Mouse (Mus musculus) left cerebral cortex, adult 11 months (tissue): ENCODE results near the gene Ppp1r1b.
A peak's percentile ranks its signal among the peaks of the same experiment; 100 is the strongest.

Experiments
- DNase-seq: peaks from one replicate; pipeline ENCODE4 v3.0.0; 2022; ENCODE audit warnings: low spot score

The Ppp1r1b gene

GRCm38 (mm10) chr11:98328371-98329069 is 19.7 kb upstream of the Ppp1r1b start:
- DNase-seq: no peak

GRCm38 (mm10) chr11:98329081-98329959 is 18.9 kb upstream of the Ppp1r1b start, which contains the start of gene Neurod2:
Gene Neurod2, minus strand, starts transcription at chr11:98329648.
- DNase-seq: no peak

GRCm38 (mm10) chr11:98329960-98330744 is 18.1 kb upstream of the Ppp1r1b start:
- no peak for DNase-seq

GRCm38 (mm10) chr11:98330745-98331204 is 17.4 kb upstream of the Ppp1r1b start:
- DNase-seq: no peak

GRCm38 (mm10) chr11:98331401-98331800 is 16.8 kb upstream of the Ppp1r1b start:
- DNase-seq: no peak

GRCm38 (mm10) chr11:98332186-98332585 is 16.0 kb upstream of the Ppp1r1b start:
- DNase-seq: no peak

GRCm38 (mm10) chr11:98332841-98333240 is 15.4 kb upstream of the Ppp1r1b start:
- no peak for DNase-seq

GRCm38 (mm10) chr11:98333263-98333696 is 14.9 kb upstream of the Ppp1r1b start:
- DNase-seq: no peak

- DNase-seq: no peak
These were observed 14.0 kb upstream of the Ppp1r1b start for GRCm38 (mm10) chr11:98333981-98334741.

GRCm38 (mm10) chr11:98335250-98335649 is 13.0 kb upstream of the Ppp1r1b start:
- no peak for DNase-seq

GRCm38 (mm10) chr11:98336245-98337107 is 11.7 kb upstream of the Ppp1r1b start:
- DNase-seq: no peak

GRCm38 (mm10) chr11:98338507-98338961 is 9.7 kb upstream of the Ppp1r1b start:
- no peak for DNase-seq

GRCm38 (mm10) chr11:98339071-98339501 is 9.1 kb upstream of the Ppp1r1b start:
- DNase-seq: no peak

GRCm38 (mm10) chr11:98339679-98340287 is 8.4 kb upstream of the Ppp1r1b start:
- no peak for DNase-seq

- no peak for DNase-seq
These were observed 7.6 kb upstream of the Ppp1r1b start for GRCm38 (mm10) chr11:98340597-98340996.

GRCm38 (mm10) chr11:98341174-98341573 is 7.0 kb upstream of the Ppp1r1b start:
- no peak for DNase-seq

- DNase-seq: peak; percentile 93
These were observed 5.9 kb upstream of the Ppp1r1b start for GRCm38 (mm10) chr11:98342000-98342945.

- DNase-seq: no peak
These were observed 3.0 kb upstream of the Ppp1r1b start for GRCm38 (mm10) chr11:98345253-98345652.

- no peak for DNase-seq
These were observed 2.0 kb upstream of the Ppp1r1b start for GRCm38 (mm10) chr11:98346168-98346567.
